Mouse (Mus musculus): ENCODE data around the gene Crat. TPM values are rescaled to one million over a fixed set of nuclear protein-coding genes. Genes with fewer than 3 reads are reported as not detected.
A peak's percentile ranks its signal among the peaks of the same experiment; 100 is the strongest.

The Crat gene
- polyA plus RNA-seq, 1 experiment from 2014 or later = 28.0 TPM

GRCm38 (mm10) chr2:30379307-30379706, 36.3 kb downstream of the Crat start:
- H3K27me3 ChIP-seq (ENCODE audit: insufficient read depth, low read length) = no peaks in the 10 kb centered on the region
- H3K4me3 ChIP-seq (ENCODE audit: low read depth, low read length) = no peak overlapping the region
- no peaks in the 10 kb centered on the region for H3K9me3 ChIP-seq (ENCODE audit: low read depth, low read length)
- DNase-seq = peak; percentile 57
- ATAC-seq (ENCODE audit: insufficient read depth) = no peak
- peaks cover 84% of the 10 kb centered on the region for H3K36me3 ChIP-seq (ENCODE audit: insufficient read depth)
- H3K4me1 ChIP-seq (ENCODE audit: insufficient read depth) = no peaks in the 10 kb centered on the region
- no peak overlapping the region for H3K27ac ChIP-seq (ENCODE audit: low read depth)
- WGBS = 59% methylated on average over 7 of the region's 7 CpGs
- H3K9ac ChIP-seq = no peak overlapping the region
- H3K4me2 ChIP-seq = no peak overlapping the region
- no peak for TF ChIP-seq CTCF (IDR thresholded peaks at IDR 0.05; ENCODE audit: low read depth)

- Histone ChIP-seq H3K27ac (ENCODE audit: low read depth) (no peak overlapping the region), H3K9ac (no peak overlapping the region), H3K9me3 (ENCODE audit: low read depth, low read length) (no peaks in the 10 kb centered on the region), H3K4me2 (no peak overlapping the region), H3K36me3 (ENCODE audit: insufficient read depth) (peaks cover 83% of the 10 kb centered on the region), H3K4me1 (ENCODE audit: insufficient read depth) (no peaks in the 10 kb centered on the region), H3K4me3 (ENCODE audit: low read depth, low read length) (no peak overlapping the region), H3K27me3 (ENCODE audit: insufficient read depth, low read length) (no peaks in the 10 kb centered on the region)
- ATAC-seq (ENCODE audit: insufficient read depth) = no peak
- 86% methylated on average over 5 of the region's 5 CpGs for WGBS
- DNase-seq = no peak
- TF ChIP-seq CTCF (IDR thresholded peaks at IDR 0.05; ENCODE audit: low read depth) = no peak
Observed at GRCm38 (mm10) chr2:30377721-30378120, 37.9 kb downstream of the Crat start.

GRCm38 (mm10) chr2:30375893-30376292, 39.7 kb downstream of the Crat start:
- H3K4me2 ChIP-seq = no peak overlapping the region
- no peaks in the 10 kb centered on the region for H3K9me3 ChIP-seq (ENCODE audit: low read depth, low read length)
- WGBS = 87% methylated on average over 10 of the region's 10 CpGs
- no peaks in the 10 kb centered on the region for H3K4me1 ChIP-seq (ENCODE audit: insufficient read depth)
- TF ChIP-seq CTCF (IDR thresholded peaks at IDR 0.05; ENCODE audit: low read depth) = no peak
- peaks cover 84% of the 10 kb centered on the region for H3K36me3 ChIP-seq (ENCODE audit: insufficient read depth)
- ATAC-seq (ENCODE audit: insufficient read depth) (no peak), DNase-seq (no peak)
- H3K4me3 ChIP-seq (ENCODE audit: low read depth, low read length) = no peak overlapping the region
- no peaks in the 10 kb centered on the region for H3K27me3 ChIP-seq (ENCODE audit: insufficient read depth, low read length)
- H3K27ac ChIP-seq (ENCODE audit: low read depth) = no peak overlapping the region
- H3K9ac ChIP-seq = no peak overlapping the region

DNA sequence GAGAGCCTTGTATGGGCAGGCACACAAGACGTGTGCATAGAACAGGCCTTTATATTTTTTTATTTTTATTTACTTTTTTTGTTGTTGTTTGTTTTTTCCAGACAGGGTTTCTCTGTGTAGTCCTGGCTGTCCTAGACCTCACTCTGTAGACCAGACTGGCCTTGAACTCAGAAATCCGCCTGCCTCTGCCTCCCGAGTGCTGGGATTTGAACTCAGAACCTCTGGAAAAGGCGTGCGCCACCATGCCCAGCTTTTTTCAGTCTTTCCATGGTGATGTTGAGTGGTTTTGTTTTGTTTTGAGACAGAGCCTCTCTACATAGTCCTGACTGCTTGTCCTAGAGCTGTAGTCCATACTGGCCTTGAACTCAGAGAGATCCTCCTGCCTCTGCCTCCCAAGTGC, 42.9 kb downstream of the Crat start:
- no peak for ATAC-seq (ENCODE audit: insufficient read depth)
- no peaks in the 10 kb centered on the region for H3K9me3 ChIP-seq (ENCODE audit: low read depth, low read length)
- no peak overlapping the region for H3K4me3 ChIP-seq (ENCODE audit: low read depth, low read length)
- no peaks in the 10 kb centered on the region for H3K4me1 ChIP-seq (ENCODE audit: insufficient read depth)
- H3K36me3 ChIP-seq (ENCODE audit: insufficient read depth) = peaks cover 87% of the 10 kb centered on the region
- no peaks in the 10 kb centered on the region for H3K27me3 ChIP-seq (ENCODE audit: insufficient read depth, low read length)
- DNase-seq = no peak
- no peak for TF ChIP-seq CTCF (IDR thresholded peaks at IDR 0.05; ENCODE audit: low read depth)
- WGBS = 96% methylated on average over 5 of the region's 5 CpGs
- H3K27ac ChIP-seq (ENCODE audit: low read depth) = no peak overlapping the region
- H3K9ac ChIP-seq = no peak overlapping the region
- H3K4me2 ChIP-seq = no peak overlapping the region

DNA sequence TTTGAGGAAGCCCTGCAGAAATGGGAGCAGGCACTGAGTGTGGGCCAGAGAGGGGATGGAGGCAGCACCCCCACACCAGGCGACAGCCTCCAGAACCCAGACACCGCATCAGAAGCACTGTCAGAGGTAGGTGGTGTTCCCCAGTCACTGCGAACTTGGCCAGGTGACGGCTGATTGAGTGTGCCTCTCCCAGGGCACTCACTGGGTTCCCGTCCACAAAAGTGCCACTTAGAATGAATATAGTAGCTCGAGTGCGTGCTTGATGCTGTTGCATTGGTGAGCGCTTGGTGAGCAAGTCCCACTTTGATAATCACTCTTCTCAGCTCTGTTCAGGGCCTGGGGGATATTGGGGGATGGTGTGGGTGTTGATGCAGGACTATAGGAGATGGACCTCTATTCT, 44.1 kb downstream of the Crat start:
- H3K9ac ChIP-seq = no peak overlapping the region
- TF ChIP-seq CTCF (IDR thresholded peaks at IDR 0.05; ENCODE audit: low read depth) = no peak
- H3K27me3 ChIP-seq (ENCODE audit: insufficient read depth, low read length) = no peaks in the 10 kb centered on the region
- no peaks in the 10 kb centered on the region for H3K9me3 ChIP-seq (ENCODE audit: low read depth, low read length)
- no peak overlapping the region for H3K4me3 ChIP-seq (ENCODE audit: low read depth, low read length)
- H3K27ac ChIP-seq (ENCODE audit: low read depth) = no peak overlapping the region
- no peaks in the 10 kb centered on the region for H3K4me1 ChIP-seq (ENCODE audit: insufficient read depth)
- 94% methylated on average over 8 of the region's 8 CpGs for WGBS
- peaks cover 87% of the 10 kb centered on the region for H3K36me3 ChIP-seq (ENCODE audit: insufficient read depth)
- no peak for DNase-seq
- no peak for ATAC-seq (ENCODE audit: insufficient read depth)
- H3K4me2 ChIP-seq = no peak overlapping the region

DNA sequence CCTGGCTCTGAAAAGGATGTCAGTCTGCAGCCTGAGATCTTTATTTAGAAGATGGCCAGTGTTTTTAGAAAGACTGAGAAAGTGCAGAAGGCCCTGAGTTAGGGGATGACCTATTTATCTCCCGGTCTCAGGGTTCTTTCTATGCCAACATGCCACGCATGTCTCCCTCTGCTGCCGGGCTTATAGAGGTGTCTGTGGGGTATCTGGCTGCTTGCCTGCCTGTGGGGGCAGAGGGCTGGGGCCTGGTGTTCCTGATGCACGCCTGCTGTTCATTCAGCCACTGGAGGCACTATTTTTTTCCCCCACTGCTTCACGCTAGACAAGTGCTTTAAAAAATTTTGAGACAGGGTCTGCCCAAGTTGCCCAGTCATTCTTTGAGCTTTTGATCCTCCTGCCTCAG, 49.4 kb downstream of the Crat start:
- no peak for ATAC-seq (ENCODE audit: insufficient read depth)
- TF ChIP-seq CTCF (IDR thresholded peaks at IDR 0.05; ENCODE audit: low read depth) = no peak; the same call in 1 of the 2 replicates
- DNase-seq = peak; percentile 31
- H3K9me3 ChIP-seq (ENCODE audit: low read depth, low read length) = no peaks in the 10 kb centered on the region
- H3K9ac ChIP-seq = no peak overlapping the region
- H3K27ac ChIP-seq (ENCODE audit: low read depth) = no peak overlapping the region
- H3K4me1 ChIP-seq (ENCODE audit: insufficient read depth) = peaks cover 7% of the 10 kb centered on the region; the same call in 1 of the 2 replicates
- no peaks in the 10 kb centered on the region for H3K27me3 ChIP-seq (ENCODE audit: insufficient read depth, low read length)
- H3K4me2 ChIP-seq = peak overlapping the region; percentile 18; the same call in 1 of the 2 replicates
- 37% methylated on average over 5 of the region's 5 CpGs for WGBS
- peaks cover 42% of the 10 kb centered on the region for H3K36me3 ChIP-seq (ENCODE audit: insufficient read depth)
- no peak overlapping the region for H3K4me3 ChIP-seq (ENCODE audit: low read depth, low read length)

DNA sequence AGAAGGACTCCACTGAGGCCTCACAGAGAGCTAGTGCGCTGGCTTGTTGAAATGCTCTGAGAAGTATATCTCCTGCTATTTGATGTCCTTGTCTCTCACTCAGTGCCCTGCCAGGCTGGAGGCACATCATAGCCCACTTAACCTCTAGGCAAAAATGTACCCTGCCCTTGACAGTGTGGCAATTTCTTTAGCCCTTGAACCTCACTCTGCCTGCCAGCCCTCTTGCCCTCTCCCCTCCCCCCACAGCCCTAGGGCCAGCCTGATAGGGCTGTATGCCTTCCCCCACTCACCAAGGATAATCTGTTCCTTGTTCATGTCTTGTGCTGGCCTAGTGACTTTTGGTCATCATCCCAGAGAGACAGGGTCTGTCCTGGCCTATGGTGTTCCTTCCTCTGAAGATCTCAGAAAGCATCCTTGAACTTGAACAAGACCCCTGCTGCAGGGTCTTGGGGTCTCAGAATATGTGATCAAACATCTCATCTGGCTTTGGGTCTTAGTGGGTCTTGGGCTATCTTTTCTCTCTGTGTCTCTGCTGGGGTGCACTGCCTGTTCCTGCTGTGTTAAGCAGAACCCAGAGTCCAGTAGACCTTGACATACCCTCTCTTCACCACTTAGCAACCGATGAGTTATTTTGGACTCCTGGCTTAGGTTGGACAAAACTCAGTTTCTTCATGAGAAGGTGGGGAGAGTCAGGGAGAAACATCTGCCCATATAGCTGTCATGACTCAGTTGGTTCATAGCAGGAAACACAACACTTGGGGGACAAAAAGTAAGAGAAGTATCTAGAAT, 50.1 kb downstream of the Crat start:
- Histone ChIP-seq H3K9ac (peak overlapping the region; percentile 76), H3K36me3 (ENCODE audit: insufficient read depth) (peaks cover 35% of the 10 kb centered on the region), H3K4me2 (peak overlapping the region; percentile 96), H3K27ac (ENCODE audit: low read depth) (no peak overlapping the region), H3K4me3 (ENCODE audit: low read depth, low read length) (peak overlapping the region; percentile 94), H3K9me3 (ENCODE audit: low read depth, low read length) (no peaks in the 10 kb centered on the region), H3K27me3 (ENCODE audit: insufficient read depth, low read length) (no peaks in the 10 kb centered on the region), H3K4me1 (ENCODE audit: insufficient read depth) (peaks cover 7% of the 10 kb centered on the region; the same call in 1 of the 2 replicates)
- no peak for DNase-seq
- no peak for ATAC-seq (ENCODE audit: insufficient read depth)
- 84% methylated on average over 2 of the region's 2 CpGs for WGBS
- no peak for TF ChIP-seq CTCF (IDR thresholded peaks at IDR 0.05; ENCODE audit: low read depth)

All from lung, embryonic 14.5 days (tissue).